Mouse (Mus musculus) adrenal gland, adult 18-20 months (tissue): ENCODE measurements around the gene Sh3glb1. TPM values are rescaled to one million over a fixed set of nuclear protein-coding genes. Genes with fewer than 3 reads are reported as not detected.

Source experiments
- DNase-seq, 2 experiments: peaks; one replicate each; pipeline ENCODE4 v3.0.0; 2021 to 2022; ENCODE audit warnings: low spot score in 2 of 2
- total RNA-seq, 2 experiments: library from RNA; stranded (reverse); gene quantifications; 1 replicate in 1 of 2; 2 replicates in 1 of 2; pipeline ENCODE4 v1.2.3; 2021

Gene Sh3glb1
- total RNA-seq, 2 experiments from 2014 or later = 162 to 278 TPM

DNA sequence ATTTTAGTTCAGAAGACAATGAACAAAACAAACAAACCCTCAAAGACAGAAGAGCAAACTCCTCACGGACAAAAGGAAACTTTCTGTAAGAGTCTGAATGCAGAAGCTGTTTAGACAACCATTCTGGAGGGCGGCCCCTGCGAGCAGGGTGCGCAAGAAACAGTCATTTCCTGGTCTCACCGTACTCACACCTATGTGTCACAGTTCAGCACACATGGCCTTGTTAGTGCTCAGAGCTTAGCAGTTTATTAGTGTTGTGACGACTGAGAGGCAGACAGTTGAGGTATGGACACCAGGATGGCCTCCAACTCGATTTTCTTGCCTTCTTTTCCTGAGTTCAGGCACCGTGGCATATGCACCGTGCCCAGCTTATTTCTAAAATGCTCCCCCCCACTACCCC, 4.2 kb downstream of the Sh3glb1 start:
- DNase-seq = no peak

DNA sequence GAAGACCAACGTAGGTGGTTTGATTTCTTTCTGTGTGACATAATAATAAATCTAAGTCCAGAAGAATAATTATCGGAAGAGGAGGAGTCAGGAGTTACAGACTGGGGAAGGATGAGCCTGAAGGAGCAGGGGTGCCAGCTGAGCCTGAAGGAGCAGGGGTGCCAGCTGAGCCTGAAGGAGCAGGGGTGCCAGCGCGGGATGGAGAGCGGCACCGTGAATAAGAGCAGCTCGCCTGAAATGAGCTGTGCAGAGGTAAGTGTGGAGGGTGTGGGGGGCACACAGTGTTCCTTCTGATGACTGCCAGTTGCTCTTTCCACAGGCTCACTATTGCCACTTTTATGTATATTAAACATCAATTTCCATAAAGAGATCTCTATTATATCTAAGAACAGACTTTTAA, 5.1 kb downstream of the Sh3glb1 start:
- no peak for DNase-seq

DNA sequence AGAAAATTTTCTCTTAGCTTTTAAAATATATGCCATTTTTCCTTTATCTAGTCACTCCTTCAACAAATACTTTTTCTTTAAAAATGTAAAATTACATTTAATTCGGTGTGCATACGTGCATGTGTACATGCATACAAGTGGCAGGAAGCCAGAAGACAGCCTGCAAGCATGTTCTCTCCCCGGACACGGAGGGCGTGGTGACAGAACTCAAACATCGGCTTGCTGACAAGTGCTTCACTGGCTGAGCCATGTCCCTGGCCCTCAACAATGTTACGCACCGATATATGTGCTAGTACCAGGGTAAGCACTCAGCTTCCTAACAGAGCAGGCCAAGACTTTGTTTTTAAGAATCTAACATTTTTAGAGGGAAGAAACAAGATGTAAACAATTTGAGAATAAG, 5.5 kb downstream of the Sh3glb1 start:
- no peak for DNase-seq

- DNase-seq = peak in 1 of 2 experiments; percentile 29
Measured at GRCm38 (mm10) chr3:144714126-144714525, 6.0 kb downstream of the Sh3glb1 start.

GRCm38 (mm10) chr3:144711607-144712206, 8.4 kb downstream of the Sh3glb1 start:
- no peak for DNase-seq

DNA sequence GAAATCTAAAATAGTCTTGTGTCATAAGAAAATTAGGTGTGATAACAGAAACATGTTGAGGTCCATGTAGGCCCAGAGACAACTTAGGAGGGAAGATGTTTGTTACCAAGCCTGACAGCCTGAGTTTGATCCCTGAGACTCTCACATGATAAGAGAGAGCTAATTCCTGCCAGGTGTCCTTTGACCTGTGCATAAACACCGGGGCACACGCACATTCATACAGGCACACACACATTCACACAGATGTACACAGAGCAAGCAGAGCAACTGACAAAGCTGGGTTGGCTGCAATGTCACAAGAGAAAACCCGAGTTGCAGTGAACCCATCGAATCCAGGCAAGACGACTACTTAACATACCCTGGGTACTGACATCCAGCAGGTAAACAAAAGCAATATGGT, 11.5 kb downstream of the Sh3glb1 start:
- no peak for DNase-seq

DNA sequence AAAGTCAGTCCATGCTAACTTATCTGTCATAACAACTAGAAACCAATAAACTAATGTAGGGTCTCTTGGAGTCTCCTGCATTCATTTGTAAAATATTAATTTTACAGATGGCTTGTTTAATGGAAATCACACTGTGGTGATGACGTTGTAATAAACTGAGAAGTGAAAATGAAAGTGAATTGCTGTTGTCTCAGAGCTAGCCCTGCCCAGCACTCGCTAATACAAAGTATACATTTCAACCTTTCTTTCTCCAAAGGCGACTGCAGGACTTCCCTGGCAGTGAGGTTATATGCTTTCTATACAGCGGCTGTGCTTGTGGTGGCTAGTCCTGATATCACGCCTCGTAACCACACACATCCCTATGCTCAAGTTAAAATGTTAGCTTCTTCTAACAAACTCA, 16.2 kb downstream of the Sh3glb1 start:
- no peak for DNase-seq

GRCm38 (mm10) chr3:144698790-144699433, 21.2 kb downstream of the Sh3glb1 start:
- no peak for DNase-seq

DNA sequence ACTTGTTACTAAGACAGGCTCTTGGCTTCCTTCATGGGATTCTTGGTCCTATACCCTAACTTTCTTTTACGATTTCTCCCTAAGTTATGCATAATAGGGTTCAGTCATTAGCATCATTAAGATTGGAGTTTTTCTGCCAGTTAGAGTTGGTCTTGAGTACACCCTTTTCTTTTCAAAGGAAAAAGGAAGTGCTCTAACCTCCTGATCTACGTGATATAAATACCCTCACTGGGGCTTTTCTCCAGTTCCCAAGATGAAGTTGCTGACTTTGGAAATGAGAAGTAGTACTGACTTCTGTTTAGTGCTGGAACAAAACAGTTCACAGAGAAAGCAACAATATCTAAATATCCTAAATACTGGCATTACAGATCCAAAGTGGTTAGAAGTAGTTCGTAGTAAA, 22.2 kb downstream of the Sh3glb1 start:
- DNase-seq = no peak

- no peak for DNase-seq
Measured at GRCm38 (mm10) chr3:144697154-144697553, 23.0 kb downstream of the Sh3glb1 start.

- DNase-seq = no peak
Measured at GRCm38 (mm10) chr3:144694941-144695340, 25.2 kb downstream of the Sh3glb1 start.

GRCm38 (mm10) chr3:144694040-144694439, 26.1 kb downstream of the Sh3glb1 start:
- no peak for DNase-seq

DNA sequence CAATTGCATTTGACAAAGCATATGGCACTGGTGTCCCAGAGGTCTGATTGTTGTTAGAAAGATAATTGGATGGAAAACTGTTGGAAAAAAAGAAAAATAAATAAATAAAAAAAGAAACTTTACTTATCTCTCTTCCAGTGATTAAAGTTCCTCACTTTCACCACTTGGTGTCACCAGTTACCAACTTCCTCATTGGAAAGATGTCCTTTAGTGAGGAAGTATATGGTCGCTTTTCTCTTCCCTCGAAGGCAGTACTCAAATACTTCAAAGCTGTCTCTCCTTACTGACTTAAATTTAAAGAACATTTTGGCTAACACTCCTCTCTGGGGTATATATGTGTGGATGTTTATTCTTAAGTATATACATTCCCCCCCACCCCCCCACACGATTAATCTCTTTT, 28.1 kb downstream of the Sh3glb1 start:
- DNase-seq = no peak

DNA sequence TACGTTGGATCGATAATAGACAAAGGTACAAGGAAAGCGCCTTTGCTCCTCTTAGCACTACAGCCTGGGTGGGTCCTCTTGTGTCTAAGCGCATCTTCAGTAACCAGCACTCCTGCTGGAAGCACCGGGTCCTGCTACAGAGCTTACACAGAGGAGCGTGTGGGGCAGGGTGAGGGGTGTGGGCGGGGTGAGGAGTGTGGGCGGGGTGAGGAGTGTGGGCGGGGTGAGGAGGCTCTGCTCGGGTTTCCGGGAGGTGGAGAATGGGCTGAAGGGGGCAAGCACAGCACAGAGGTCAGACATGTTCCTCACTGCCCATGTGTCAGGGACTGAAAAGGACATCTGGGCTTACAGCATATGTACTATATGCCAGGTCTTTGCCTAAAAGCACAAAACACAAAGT, 30.9 kb downstream of the Sh3glb1 start:
- DNase-seq = peak in 1 of 2 experiments; percentile 23

DNA sequence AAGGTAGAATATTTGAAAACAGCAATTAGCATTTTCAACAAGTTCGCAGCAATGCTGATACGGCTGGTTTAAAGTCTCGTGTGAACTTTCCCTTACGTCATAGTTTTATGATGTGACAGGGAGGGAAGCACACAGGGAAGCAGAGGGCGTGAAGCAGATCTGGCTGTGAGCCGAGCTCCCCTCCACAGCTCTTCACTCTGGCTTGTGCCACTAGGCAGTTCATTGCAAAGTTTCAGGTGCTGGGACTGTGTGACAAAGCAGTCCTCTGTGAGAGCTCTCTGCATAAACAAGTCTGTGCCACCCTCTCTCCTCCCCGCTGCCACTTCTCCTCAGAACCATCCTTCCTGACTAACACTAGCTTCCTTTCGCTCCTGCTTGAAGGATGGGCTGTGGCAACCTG, 31.9 kb downstream of the Sh3glb1 start:
- DNase-seq = no peak

- DNase-seq = no peak
Measured at GRCm38 (mm10) chr3:144687618-144688017, 32.5 kb downstream of the Sh3glb1 start.

- no peak for DNase-seq
Measured at GRCm38 (mm10) chr3:144686146-144686545, 34.0 kb downstream of the Sh3glb1 start.

DNA sequence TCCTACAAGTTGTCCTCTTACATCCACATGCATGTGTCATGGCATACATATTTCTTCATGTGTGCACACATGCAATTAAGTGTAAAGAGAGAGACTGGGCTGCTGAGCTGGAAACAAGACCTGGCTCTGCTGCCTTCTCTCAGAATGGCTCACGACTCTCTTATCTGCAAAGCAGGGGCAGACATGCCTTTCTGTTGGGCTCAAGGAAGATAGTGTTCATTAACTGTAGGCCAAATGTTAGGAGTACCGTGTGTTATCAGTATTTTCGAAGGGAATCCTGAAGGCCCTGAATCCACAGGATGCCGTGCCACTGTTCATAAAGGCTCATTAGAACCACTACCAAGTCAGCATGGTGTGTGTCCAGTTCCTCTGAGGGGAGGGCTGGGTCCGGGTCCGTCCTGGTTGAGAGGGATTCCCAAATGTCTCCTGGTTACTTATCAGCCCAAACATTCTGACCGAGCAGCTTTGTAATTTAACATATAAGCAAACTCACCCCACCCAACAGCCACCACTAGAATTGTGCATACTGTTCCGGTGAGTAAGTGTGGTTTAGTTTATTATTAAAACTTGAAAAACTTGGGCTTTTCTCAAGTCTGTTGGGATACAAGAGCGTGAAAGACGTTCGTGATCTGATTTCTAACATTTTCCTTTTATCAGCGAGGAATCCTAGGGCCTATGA, 36.9 kb downstream of the Sh3glb1 start:
- no peak for DNase-seq

GRCm38 (mm10) chr3:144681542-144681941, 38.6 kb downstream of the Sh3glb1 start:
- no peak for DNase-seq

- DNase-seq = no peak
Measured at GRCm38 (mm10) chr3:144679701-144680159, 40.4 kb downstream of the Sh3glb1 start.

DNA sequence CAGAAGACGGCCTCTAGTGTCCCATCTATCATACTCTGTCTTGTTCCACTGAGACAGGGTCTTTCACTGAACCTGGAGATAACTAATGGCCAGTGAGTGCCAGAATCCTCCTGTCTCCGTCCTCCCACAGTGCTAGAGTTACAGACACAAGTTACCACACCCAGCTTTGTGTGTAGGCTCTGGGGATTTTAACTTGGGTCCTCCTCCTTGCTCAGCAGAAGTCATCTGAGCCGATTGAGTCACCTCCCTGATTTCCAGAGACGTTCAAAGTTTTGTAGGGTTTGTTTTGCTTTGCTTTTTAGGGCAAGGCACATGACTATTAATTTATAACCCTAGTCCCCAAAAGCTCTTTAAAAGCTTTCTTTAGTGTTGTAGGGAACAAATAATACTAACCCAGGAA, 41.0 kb downstream of the Sh3glb1 start:
- DNase-seq = no peak

GRCm38 (mm10) chr3:144677751-144678150, 42.4 kb downstream of the Sh3glb1 start:
- DNase-seq = no peak
